ENCODE assay signal across 17 mouse cellular contexts in genomic region chr4:34213731-34214130, GRCm38 (mm10).
"Had no signal": no experiment of that assay in that cellular context is flagged by ENCODE, and none has a peak within 500 bp of the region (broad histone marks: within the 10 kb centered on the region; RNA-seq: fewer than 3 reads in every experiment).

No protein-coding gene starts in this region.

- H3K9ac ChIP-seq: limb, embryonic 13.5 days; liver, embryonic 12.5 days; liver, embryonic 15.5 days; midbrain, embryonic 15.5 days; neural tube, embryonic 13.5 days had no signal

- H3K4me2 ChIP-seq: limb, embryonic 13.5 days; liver, embryonic 12.5 days; liver, embryonic 15.5 days; midbrain, embryonic 11.5 days; midbrain, embryonic 15.5 days; neural tube, embryonic 13.5 days had no signal

- H3K4me1 ChIP-seq: limb, embryonic 10.5 days; limb, embryonic 13.5 days; liver, embryonic 12.5 days; liver, embryonic 15.5 days; midbrain, embryonic 15.5 days had no signal

- DNase-seq: kidney, adult 9 months; kidney, postnatal 14 days; kidney, postnatal 4 days; liver; lung, adult 18-20 months; lung, postnatal 14 days; lung, postnatal 4 days; retina, postnatal 1 day; thymus, postnatal 25 days had no signal

- ATAC-seq: liver, embryonic 12.5 days; midbrain, embryonic 15.5 days had no signal

- H3K27me3 ChIP-seq: limb, embryonic 13.5 days; liver, embryonic 12.5 days; liver, embryonic 15.5 days; midbrain, embryonic 15.5 days; neural tube, embryonic 13.5 days had no signal

- H3K4me3 ChIP-seq: limb, embryonic 10.5 days; limb, embryonic 13.5 days; liver, embryonic 12.5 days; liver, embryonic 15.5 days; midbrain, embryonic 15.5 days; myocyte; neural tube, embryonic 13.5 days had no signal

- H3K36me3 ChIP-seq: limb, embryonic 10.5 days; limb, embryonic 13.5 days; liver, embryonic 12.5 days; liver, embryonic 15.5 days; midbrain, embryonic 15.5 days; neural tube, embryonic 13.5 days had no signal

- H3K27ac ChIP-seq: limb, embryonic 10.5 days; limb, embryonic 13.5 days; liver, embryonic 12.5 days; liver, embryonic 15.5 days; midbrain, embryonic 15.5 days; neural tube, embryonic 13.5 days had no signal

- H3K9me3 ChIP-seq: limb, embryonic 10.5 days; limb, embryonic 13.5 days; liver, embryonic 12.5 days; liver, embryonic 15.5 days; midbrain, embryonic 15.5 days; neural tube, embryonic 13.5 days had no signal
